Mouse (Mus musculus): ENCODE measurements around the gene Kifc1.

DNA sequence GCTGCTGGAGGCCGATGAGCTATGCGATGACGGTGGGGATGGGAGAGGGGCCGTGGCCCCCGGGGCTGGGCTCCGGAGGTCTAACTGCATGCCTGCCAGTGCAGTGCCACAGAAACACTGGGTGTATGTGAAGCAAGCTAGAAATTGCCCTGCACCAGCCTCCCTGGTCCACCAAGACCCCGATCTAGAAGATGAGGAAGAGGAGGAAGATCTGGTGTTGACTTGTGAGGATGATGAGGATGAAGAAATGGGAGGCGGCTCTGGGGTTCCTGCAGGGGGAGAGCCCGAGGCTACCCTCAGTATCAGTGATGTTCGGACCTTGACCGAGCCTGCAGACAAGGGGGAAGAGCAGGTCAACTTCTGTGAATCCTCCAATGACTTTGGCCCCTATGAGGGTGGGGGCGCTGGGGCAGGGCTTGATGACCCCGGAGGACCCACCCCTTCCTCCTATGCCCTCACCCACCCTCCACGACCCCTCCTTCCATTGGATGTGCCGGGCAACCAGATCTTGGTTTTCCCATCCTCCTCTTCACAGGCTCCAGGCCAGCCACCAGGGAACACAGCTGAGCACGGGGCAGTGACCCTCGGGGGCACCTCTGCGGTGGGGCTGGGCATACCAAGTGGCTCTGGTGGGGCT lies 27.3 kb upstream of the Kifc1 start:
- TF ChIP-seq MYOD1 (IDR thresholded peaks at IDR 0.05; ENCODE audit: control insufficient read depth in 1 of 3, insufficient read length in 2 of 3, low read depth in 2 of 3) (no peak), POLR2A (IDR thresholded peaks at IDR 0.05; ENCODE audit: insufficient read length, low read depth) (no peak), POLR2AphosphoS2 (IDR thresholded peaks at IDR 0.05; ENCODE audit: insufficient read length, low read depth) (no peak), TCF12 (IDR thresholded peaks at IDR 0.05; ENCODE audit: insufficient read depth, poor library complexity, severe bottlenecking) (no peak), USF1 (IDR thresholded peaks at IDR 0.05; ENCODE audit: low read depth) (no peak), E2F4 (IDR thresholded peaks at IDR 0.05; ENCODE audit: insufficient read depth) (no peak), REST (IDR thresholded peaks at IDR 0.05; ENCODE audit: insufficient read depth, insufficient read length) (no peak), MAX (IDR thresholded peaks at IDR 0.05; ENCODE audit: low read depth) (no peak), MYOG (IDR thresholded peaks at IDR 0.05; ENCODE audit: control insufficient read depth in 1 of 3, insufficient read depth in 1 of 3, insufficient read length in 2 of 3, low read depth in 2 of 3) (no peak), CEBPB (IDR thresholded peaks at IDR 0.05; ENCODE audit: insufficient read depth, poor library complexity, severe bottlenecking) (no peak), SRF (IDR thresholded peaks at IDR 0.05; ENCODE audit: control insufficient read depth, insufficient read length, low read depth) (no peak)

Data from myocyte (in vitro differentiated cells).